Mouse (Mus musculus) hindbrain, embryonic 13.5 days (tissue): Measurements from ENCODE around the gene Med24. TPM values are rescaled to one million over a fixed set of nuclear protein-coding genes. Genes with fewer than 3 reads are reported as not detected.

Source experiments
- ATAC-seq: fragments of 200-750 bp; cut with Nextera tagmentation; 2 replicates; pipeline ENCODE4 v1.8.0; 2017; ENCODE audit warnings: moderate TSS enrichment; ENCODE audit not compliant: low FRiP score
- H3K27ac ChIP-seq: fragments of 300-500 bp; sonication (generic); 2 replicates; pipeline ENCODE4 v1.5.1; 2015; ENCODE audit warnings: inconsistent platforms, mild to moderate bottlenecking, moderate library complexity
- H3K27me3 ChIP-seq: fragments of 300-500 bp; sonication (generic); 2 replicates; pipeline ENCODE4 v1.6.1; 2015; ENCODE audit warnings: mild to moderate bottlenecking, inconsistent platforms
- H3K36me3 ChIP-seq: fragments of 300-500 bp; sonication (generic); 2 replicates; pipeline ENCODE4 v1.6.1; 2015; ENCODE audit warnings: mild to moderate bottlenecking, inconsistent platforms
- H3K4me1 ChIP-seq: fragments of 300-500 bp; sonication (generic); replicated peaks from 2 replicates; pipeline ENCODE4 v1.6.1; 2015; ENCODE audit warnings: inconsistent platforms
- H3K4me2 ChIP-seq: fragments of 300-500 bp; sonication (generic); 2 replicates; pipeline ENCODE4 v1.6.1; 2015; ENCODE audit warnings: inconsistent platforms, mild to moderate bottlenecking, moderate library complexity
- H3K4me3 ChIP-seq: fragments of 300-500 bp; sonication (generic); 2 replicates; pipeline ENCODE4 v1.5.1; 2015; ENCODE audit warnings: mild to moderate bottlenecking, inconsistent platforms
- H3K9ac ChIP-seq: fragments of 300-500 bp; sonication (generic); 2 replicates; pipeline ENCODE4 v1.6.1; 2015; ENCODE audit warnings: mild to moderate bottlenecking, inconsistent platforms
- H3K9me3 ChIP-seq: fragments of 300-500 bp; sonication (generic); 2 replicates; pipeline ENCODE4 v1.6.1; 2016; ENCODE audit warnings: inconsistent platforms
- WGBS: fragments of 180-500 bp; shearing (Covaris S2); methylation state at CpG from one replicate; pipeline ENCODE4 v1.1.7; 2015; 5-methylcytosine and 5-hydroxymethylcytosine counted together
- polyA plus RNA-seq: library from polyadenylated mRNA; unstranded; fragments of >200 nt; fragmentation: Nextera tagmentation; extraction: Ambion mirVana; gene quantifications from 2 replicates; pipeline ENCODE4 v1.2.1, GENCODE M21; 2015

The Med24 gene
- polyA plus RNA-seq, 1 experiment from 2014 or later, result 72.4 TPM

- ATAC-seq, result no peak
- no peak overlapping the region for H3K27ac ChIP-seq
- H3K27me3 ChIP-seq, result no peaks in the 10 kb centered on the region
- H3K4me1 ChIP-seq, result peaks cover 68% of the 10 kb centered on the region
- no peaks in the 10 kb centered on the region for H3K9me3 ChIP-seq
- peaks cover 48% of the 10 kb centered on the region for H3K36me3 ChIP-seq
- no peak overlapping the region for H3K4me2 ChIP-seq
- no peak overlapping the region for H3K9ac ChIP-seq
- no peak overlapping the region for H3K4me3 ChIP-seq
- WGBS, result 93% methylated on average over 26 of the region's 26 CpGs
Measured at GRCm38 (mm10) chr11:98770096-98770975, 41.1 kb upstream of the Med24 start.

GRCm38 (mm10) chr11:98769007-98769954 lies 40.0 kb upstream of the Med24 start:
- Histone ChIP-seq H3K27ac (peak overlapping the region; percentile 88), H3K4me3 (no peak overlapping the region), H3K9me3 (no peaks in the 10 kb centered on the region), H3K9ac (no peak overlapping the region), H3K27me3 (no peaks in the 10 kb centered on the region), H3K4me2 (no peak overlapping the region), H3K4me1 (peaks cover 68% of the 10 kb centered on the region), H3K36me3 (peaks cover 57% of the 10 kb centered on the region)
- no peak for ATAC-seq
- 92% methylated on average over 25 of the region's 25 CpGs for WGBS

GRCm38 (mm10) chr11:98768127-98769006 lies 39.1 kb upstream of the Med24 start:
- Histone ChIP-seq H3K27ac (peak overlapping the region; percentile 88), H3K9me3 (no peaks in the 10 kb centered on the region), H3K27me3 (no peaks in the 10 kb centered on the region), H3K36me3 (peaks cover 66% of the 10 kb centered on the region), H3K4me1 (peaks cover 59% of the 10 kb centered on the region), H3K4me2 (peak overlapping the region; percentile 36), H3K4me3 (no peak overlapping the region), H3K9ac (peak overlapping the region; percentile 55)
- no peak for ATAC-seq
- whole genome bisulfite sequencing, result 18% methylated on average over 37 of the region's 39 CpGs

GRCm38 (mm10) chr11:98767713-98768112 lies 38.5 kb upstream of the Med24 start:
- WGBS, result 20% methylated on average over 4 of the region's 4 CpGs
- Histone ChIP-seq H3K4me1 (peaks cover 52% of the 10 kb centered on the region), H3K9me3 (no peaks in the 10 kb centered on the region), H3K27me3 (no peaks in the 10 kb centered on the region), H3K9ac (peak overlapping the region; percentile 55; the same call in 1 of the 2 replicates), H3K4me2 (peak overlapping the region; percentile 36), H3K27ac (peak overlapping the region; percentile 88), H3K4me3 (no peak overlapping the region), H3K36me3 (peaks cover 73% of the 10 kb centered on the region)
- no peak for ATAC-seq

- H3K4me2 ChIP-seq, result 0 out of 2 replicates have a peak overlapping the region, but pooled peaks have one; percentile 9
- H3K27me3 ChIP-seq, result no peaks in the 10 kb centered on the region
- H3K9me3 ChIP-seq, result no peaks in the 10 kb centered on the region
- H3K36me3 ChIP-seq, result peaks cover 77% of the 10 kb centered on the region
- no peak overlapping the region for H3K4me3 ChIP-seq
- H3K4me1 ChIP-seq, result peaks cover 50% of the 10 kb centered on the region
- H3K9ac ChIP-seq, result peak overlapping the region; percentile 43
- peak; percentile 2; the same call in 1 of the 2 replicates for ATAC-seq
- peak overlapping the region; percentile 88 for H3K27ac ChIP-seq
- 14% methylated on average over 6 of the region's 9 CpGs for WGBS
Measured at GRCm38 (mm10) chr11:98767276-98767675, 38.0 kb upstream of the Med24 start.

GRCm38 (mm10) chr11:98766816-98767215 lies 37.6 kb upstream of the Med24 start:
- no peak overlapping the region for H3K4me3 ChIP-seq
- no peaks in the 10 kb centered on the region for H3K9me3 ChIP-seq
- peaks cover 82% of the 10 kb centered on the region for H3K36me3 ChIP-seq
- 0 out of 2 replicates have a peak overlapping the region, but pooled peaks have one; percentile 9 for H3K4me2 ChIP-seq
- 41% methylated on average over 4 of the region's 5 CpGs for WGBS
- H3K27me3 ChIP-seq, result no peaks in the 10 kb centered on the region
- H3K27ac ChIP-seq, result peak overlapping the region; percentile 88
- H3K4me1 ChIP-seq, result peaks cover 50% of the 10 kb centered on the region
- peak overlapping the region; percentile 43; the same call in 1 of the 2 replicates for H3K9ac ChIP-seq
- peak; percentile 32 for ATAC-seq

GRCm38 (mm10) chr11:98766346-98766745 lies 37.1 kb upstream of the Med24 start:
- 75% methylated on average over 1 of the region's 2 CpGs for WGBS
- Histone ChIP-seq H3K9me3 (no peaks in the 10 kb centered on the region), H3K27ac (peak overlapping the region; percentile 88), H3K4me1 (peaks cover 50% of the 10 kb centered on the region), H3K4me2 (no peak overlapping the region), H3K27me3 (no peaks in the 10 kb centered on the region), H3K36me3 (peaks cover 82% of the 10 kb centered on the region), H3K4me3 (no peak overlapping the region), H3K9ac (peak overlapping the region; percentile 43; the same call in 1 of the 2 replicates)
- no peak for ATAC-seq

- no peaks in the 10 kb centered on the region for H3K9me3 ChIP-seq
- peak overlapping the region; percentile 55; the same call in 1 of the 2 replicates for H3K9ac ChIP-seq
- H3K4me2 ChIP-seq, result no peak overlapping the region
- H3K36me3 ChIP-seq, result peaks cover 82% of the 10 kb centered on the region
- H3K4me3 ChIP-seq, result no peak overlapping the region
- H3K27ac ChIP-seq, result peak overlapping the region; percentile 88
- peaks cover 50% of the 10 kb centered on the region for H3K4me1 ChIP-seq
- no peaks in the 10 kb centered on the region for H3K27me3 ChIP-seq
- 40% methylated on average over 9 of the region's 9 CpGs for WGBS
- no peak for ATAC-seq
Measured at GRCm38 (mm10) chr11:98765421-98766309, 36.4 kb upstream of the Med24 start.

GRCm38 (mm10) chr11:98764746-98765145 lies 35.5 kb upstream of the Med24 start:
- H3K27me3 ChIP-seq, result no peaks in the 10 kb centered on the region
- H3K9ac ChIP-seq, result no peak overlapping the region
- no peak for ATAC-seq
- peaks cover 50% of the 10 kb centered on the region for H3K4me1 ChIP-seq
- H3K4me3 ChIP-seq, result no peak overlapping the region
- H3K4me2 ChIP-seq, result no peak overlapping the region
- no peaks in the 10 kb centered on the region for H3K9me3 ChIP-seq
- peak overlapping the region; percentile 88 for H3K27ac ChIP-seq
- peaks cover 81% of the 10 kb centered on the region for H3K36me3 ChIP-seq

- H3K4me1 ChIP-seq, result peaks cover 47% of the 10 kb centered on the region
- H3K27ac ChIP-seq, result peak overlapping the region; percentile 88; the same call in 1 of the 2 replicates
- peaks cover 79% of the 10 kb centered on the region for H3K36me3 ChIP-seq
- ATAC-seq, result no peak
- H3K9me3 ChIP-seq, result no peaks in the 10 kb centered on the region
- H3K4me2 ChIP-seq, result no peak overlapping the region
- no peak overlapping the region for H3K4me3 ChIP-seq
- 85% methylated on average over 18 of the region's 18 CpGs for WGBS
- H3K9ac ChIP-seq, result no peak overlapping the region
- no peaks in the 10 kb centered on the region for H3K27me3 ChIP-seq
Measured at GRCm38 (mm10) chr11:98764091-98764490, 34.9 kb upstream of the Med24 start.

- no peaks in the 10 kb centered on the region for H3K9me3 ChIP-seq
- H3K27ac ChIP-seq, result no peak overlapping the region
- peaks cover 41% of the 10 kb centered on the region for H3K4me1 ChIP-seq
- H3K4me2 ChIP-seq, result no peak overlapping the region
- H3K36me3 ChIP-seq, result peaks cover 79% of the 10 kb centered on the region
- no peaks in the 10 kb centered on the region for H3K27me3 ChIP-seq
- no peak overlapping the region for H3K9ac ChIP-seq
- no peak overlapping the region for H3K4me3 ChIP-seq
- 87% methylated on average over 8 of the region's 8 CpGs for WGBS
- no peak for ATAC-seq
Measured at GRCm38 (mm10) chr11:98763502-98763861, 34.2 kb upstream of the Med24 start.
